Mouse (Mus musculus) G1E (cell line): Measurements from ENCODE around the gene Hexim1.

Experiments
- CTCF ChIP-seq: IDR thresholded peaks from 2 replicates; pipeline ENCODE4 v1.5.1; 2012; ENCODE audit warnings: low read depth, low read length, inconsistent platforms, mixed read lengths
- GATA1 ChIP-seq: IDR thresholded peaks from 2 replicates; pipeline ENCODE4 v1.6.1; 2012; ENCODE audit warnings: borderline replicate concordance, low read length, inconsistent platforms, mixed read lengths

GRCm38 (mm10) chr11:103102725-103103349, 13.2 kb upstream of the Hexim1 start:
- peak; percentile 94 for TF ChIP-seq CTCF
- TF ChIP-seq GATA1: no peak
